Mouse (Mus musculus) embryonic facial prominence, embryonic 10.5 days (tissue): ENCODE measurements around the gene Sstr5. TPM values are rescaled to one million over a fixed set of nuclear protein-coding genes. Genes with fewer than 3 reads are reported as not detected.

Source experiments
- DNase-seq: peaks from one replicate; pipeline ENCODE4 v3.0.0-alpha.2; 2017; ENCODE audit warnings: low spot score
- H3K27ac ChIP-seq: fragments of 300-500 bp; sonication (generic); replicated peaks from 2 replicates; pipeline ENCODE4 v1.5.1; 2016; ENCODE audit warnings: mild to moderate bottlenecking
- H3K27me3 ChIP-seq: fragments of 300-500 bp; sonication (generic); replicated peaks from 2 replicates; pipeline ENCODE4 v1.6.1; 2016; ENCODE audit warnings: low read depth, mild to moderate bottlenecking; ENCODE audit not compliant: poor library complexity, severe bottlenecking
- H3K36me3 ChIP-seq: fragments of 300-500 bp; sonication (generic); replicated peaks from 2 replicates; pipeline ENCODE4 v1.6.1; 2016; ENCODE audit warnings: mild to moderate bottlenecking, moderate library complexity
- H3K4me1 ChIP-seq: fragments of 300-500 bp; sonication (generic); 2 replicates; pipeline ENCODE4 v1.6.1; 2016
- H3K4me3 ChIP-seq: fragments of 300-500 bp; sonication (generic); 2 replicates; pipeline ENCODE4 v1.5.1; 2016; ENCODE audit warnings: mild to moderate bottlenecking, moderate library complexity
- H3K9me3 ChIP-seq: fragments of 300-500 bp; sonication (generic); 2 replicates; pipeline ENCODE4 v1.6.1; 2016; ENCODE audit warnings: mild to moderate bottlenecking
- WGBS: fragments of 180-500 bp; shearing (Covaris S2); methylation state at CpG from one replicate; pipeline ENCODE4 v1.1.7; 2016; 5-methylcytosine and 5-hydroxymethylcytosine counted together
- polyA plus RNA-seq: library from polyadenylated mRNA; unstranded; fragments of >200 nt; fragmentation: Nextera tagmentation; extraction: Ambion mirVana; gene quantifications from 2 replicates; pipeline ENCODE4 v1.2.1, GENCODE M21; 2016

The Sstr5 gene
- polyA plus RNA-seq, result 0.13 and 0.21 TPM in 2 replicates

GRCm38 (mm10) chr17:25497013-25497412 lies at the start of gene Sstr5:
Sstr5 (minus strand) TSS chr17:25497288.
- DNase-seq, result peak; percentile 72
- Histone ChIP-seq H3K36me3 (no peaks in the 10 kb centered on the region), H3K27me3 (peaks cover 81% of the 10 kb centered on the region), H3K27ac (no peak within 1 kb of the TSS; the same call in 1 of the 2 replicates), H3K9me3 (no peaks in the 10 kb centered on the region), H3K4me3 (peak within 1 kb of the TSS; percentile 50), H3K4me1 (peaks cover 16% of the 10 kb centered on the region)
- 2% methylated on average over 28 of the region's 28 CpGs for WGBS

GRCm38 (mm10) chr17:25541768-25542167 lies 44.7 kb upstream of the Sstr5 start:
- H3K4me3 ChIP-seq, result no peak overlapping the region
- peaks cover 6% of the 10 kb centered on the region for H3K27me3 ChIP-seq
- H3K36me3 ChIP-seq, result no peaks in the 10 kb centered on the region
- H3K4me1 ChIP-seq, result peaks cover 16% of the 10 kb centered on the region
- DNase-seq, result no peak
- 92% methylated on average over 4 of the region's 4 CpGs for WGBS
- H3K27ac ChIP-seq, result no peak overlapping the region
- H3K9me3 ChIP-seq, result no peaks in the 10 kb centered on the region

GRCm38 (mm10) chr17:25540731-25541130 lies 43.6 kb upstream of the Sstr5 start:
- peaks cover 6% of the 10 kb centered on the region for H3K27me3 ChIP-seq
- DNase-seq, result no peak
- no peak overlapping the region for H3K4me3 ChIP-seq
- H3K9me3 ChIP-seq, result no peaks in the 10 kb centered on the region
- WGBS, result 89% methylated on average over 5 of the region's 5 CpGs
- peaks cover 16% of the 10 kb centered on the region for H3K4me1 ChIP-seq
- H3K36me3 ChIP-seq, result no peaks in the 10 kb centered on the region
- no peak overlapping the region for H3K27ac ChIP-seq

- WGBS, result 49% methylated on average over 27 of the region's 27 CpGs
- Histone ChIP-seq H3K27me3 (peaks cover 6% of the 10 kb centered on the region), H3K9me3 (no peaks in the 10 kb centered on the region), H3K4me1 (peaks cover 23% of the 10 kb centered on the region), H3K27ac (peak overlapping the region; percentile 63), H3K36me3 (no peaks in the 10 kb centered on the region), H3K4me3 (peak overlapping the region; percentile 11; the same call in 1 of the 2 replicates)
- DNase-seq, result peak; percentile 27
Observed at GRCm38 (mm10) chr17:25538945-25539875, 42.1 kb upstream of the Sstr5 start.

- 77% methylated on average over 8 of the region's 8 CpGs for WGBS
- H3K27ac ChIP-seq, result no peak overlapping the region; the same call in 1 of the 2 replicates
- no peaks in the 10 kb centered on the region for H3K9me3 ChIP-seq
- DNase-seq, result no peak
- H3K4me3 ChIP-seq, result no peak overlapping the region
- H3K36me3 ChIP-seq, result no peaks in the 10 kb centered on the region
- H3K4me1 ChIP-seq, result 0 out of 2 replicates have a peak, but pooled peaks cover 9% of the 10 kb centered on the region
- H3K27me3 ChIP-seq, result no peaks in the 10 kb centered on the region
Observed at GRCm38 (mm10) chr17:25530357-25531022, 33.4 kb upstream of the Sstr5 start.

- Histone ChIP-seq H3K4me3 (no peak overlapping the region), H3K36me3 (no peaks in the 10 kb centered on the region), H3K27me3 (peaks cover 5% of the 10 kb centered on the region; the same call in 1 of the 2 replicates), H3K9me3 (no peaks in the 10 kb centered on the region), H3K4me1 (peaks cover 32% of the 10 kb centered on the region), H3K27ac (no peak overlapping the region)
- DNase-seq, result no peak
- WGBS, result 74% methylated on average over 12 of the region's 12 CpGs
Observed at GRCm38 (mm10) chr17:25522080-25522479, 25.0 kb upstream of the Sstr5 start.

GRCm38 (mm10) chr17:25520492-25520891 lies 23.4 kb upstream of the Sstr5 start:
- DNase-seq, result peak; percentile 37
- Histone ChIP-seq H3K4me1 (peaks cover 46% of the 10 kb centered on the region), H3K36me3 (no peaks in the 10 kb centered on the region), H3K27me3 (peaks cover 5% of the 10 kb centered on the region; the same call in 1 of the 2 replicates), H3K27ac (peak overlapping the region; percentile 75), H3K9me3 (no peaks in the 10 kb centered on the region), H3K4me3 (no peak overlapping the region)
- 41% methylated on average over 9 of the region's 9 CpGs for WGBS

GRCm38 (mm10) chr17:25519511-25519910 lies 22.4 kb upstream of the Sstr5 start:
- Histone ChIP-seq H3K27me3 (peaks cover 5% of the 10 kb centered on the region; the same call in 1 of the 2 replicates), H3K9me3 (no peaks in the 10 kb centered on the region), H3K36me3 (no peaks in the 10 kb centered on the region), H3K27ac (peak overlapping the region; percentile 75), H3K4me3 (no peak overlapping the region), H3K4me1 (peaks cover 46% of the 10 kb centered on the region)
- 77% methylated on average over 5 of the region's 5 CpGs for WGBS
- DNase-seq, result no peak

GRCm38 (mm10) chr17:25518144-25518543 lies 21.1 kb upstream of the Sstr5 start:
- Histone ChIP-seq H3K27me3 (peaks cover 5% of the 10 kb centered on the region; the same call in 1 of the 2 replicates), H3K36me3 (no peaks in the 10 kb centered on the region), H3K4me3 (no peak overlapping the region), H3K27ac (peak overlapping the region; percentile 49; the same call in 1 of the 2 replicates), H3K9me3 (no peaks in the 10 kb centered on the region), H3K4me1 (peaks cover 46% of the 10 kb centered on the region)
- 89% methylated on average over 17 of the region's 17 CpGs for WGBS
- DNase-seq, result no peak

- Histone ChIP-seq H3K27ac (0 out of 2 replicates have a peak overlapping the region, but pooled peaks have one; percentile 26), H3K4me3 (no peak overlapping the region), H3K4me1 (peaks cover 37% of the 10 kb centered on the region), H3K9me3 (no peaks in the 10 kb centered on the region), H3K36me3 (no peaks in the 10 kb centered on the region), H3K27me3 (peaks cover 5% of the 10 kb centered on the region; the same call in 1 of the 2 replicates)
- DNase-seq, result no peak
- 41% methylated on average over 5 of the region's 5 CpGs for WGBS
Observed at GRCm38 (mm10) chr17:25516315-25516714, 19.2 kb upstream of the Sstr5 start.

GRCm38 (mm10) chr17:25514055-25514454 lies 17.0 kb upstream of the Sstr5 start:
- 91% methylated on average over 2 of the region's 2 CpGs for WGBS
- H3K27ac ChIP-seq, result no peak overlapping the region

GRCm38 (mm10) chr17:25511876-25512275 lies 14.8 kb upstream of the Sstr5 start:
- H3K27ac ChIP-seq, result no peak overlapping the region
- peaks cover 20% of the 10 kb centered on the region for H3K4me1 ChIP-seq
- 82% methylated on average over 3 of the region's 3 CpGs for WGBS
- H3K27me3 ChIP-seq, result peaks cover 12% of the 10 kb centered on the region; the same call in 1 of the 2 replicates
- no peaks in the 10 kb centered on the region for H3K9me3 ChIP-seq
- no peaks in the 10 kb centered on the region for H3K36me3 ChIP-seq
- no peak overlapping the region for H3K4me3 ChIP-seq
- DNase-seq, result no peak

More at GRCm38 (mm10) chr17:25514055-25514454, 17.0 kb upstream of the Sstr5 start:
- peaks cover 26% of the 10 kb centered on the region for H3K4me1 ChIP-seq
- DNase-seq, result no peak
- no peak overlapping the region for H3K4me3 ChIP-seq
- H3K9me3 ChIP-seq, result no peaks in the 10 kb centered on the region
- 0 out of 2 replicates have a peak, but pooled peaks cover 11% of the 10 kb centered on the region for H3K27me3 ChIP-seq
- no peaks in the 10 kb centered on the region for H3K36me3 ChIP-seq
